Comparison of ENCODE assay signal across 12 mouse cellular contexts in the genomic region with DNA sequence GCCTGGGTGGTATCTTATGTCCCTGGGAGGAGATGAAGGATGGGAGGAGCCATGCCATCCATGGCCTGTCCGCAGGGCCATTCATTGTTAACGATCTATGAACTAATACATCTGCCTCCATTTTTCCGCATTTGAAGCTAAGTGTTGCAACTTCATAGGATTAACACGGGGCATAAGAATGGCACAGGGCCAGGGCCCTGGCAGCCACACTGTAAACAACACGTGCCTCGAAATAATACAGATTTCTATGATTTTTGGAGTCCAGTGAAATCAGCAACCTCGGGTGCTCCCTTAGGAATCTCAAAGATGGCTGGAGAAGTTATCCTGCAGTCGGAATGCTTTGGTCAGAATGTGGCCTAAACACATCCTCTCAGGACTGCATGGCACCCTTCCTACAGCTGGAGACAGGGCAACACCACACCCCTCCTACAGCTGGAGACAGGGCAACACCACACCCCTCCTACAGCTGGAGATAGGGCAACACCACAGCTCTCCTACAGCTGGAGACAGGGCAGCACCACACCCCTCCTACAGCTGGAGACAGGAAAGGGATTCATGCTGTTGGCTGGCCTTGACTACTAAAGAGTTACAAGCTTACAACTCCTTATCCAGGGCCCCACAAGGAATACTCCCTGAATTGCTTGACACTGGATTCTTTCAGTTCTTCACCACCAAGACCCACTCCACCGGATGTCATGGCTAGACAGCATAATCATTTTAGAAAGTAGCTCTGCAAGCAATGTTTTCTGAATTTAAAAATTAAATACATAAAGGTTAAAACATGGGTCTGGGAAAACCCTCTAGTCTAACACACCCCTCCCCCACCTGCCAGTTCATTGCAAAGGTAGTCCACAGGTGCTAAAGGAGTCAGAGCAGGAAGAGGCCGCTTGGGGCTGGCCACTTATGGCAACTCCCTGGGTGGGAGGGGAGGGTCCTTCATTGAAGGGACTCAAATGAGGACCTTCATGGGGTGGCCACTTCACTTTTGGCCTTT.
A peak's percentile ranks its signal among the peaks of the same experiment; 100 is the strongest.
DNase-seq lines count a peak whose midpoint lies in the region; ATAC-seq and TF ChIP-seq lines count a peak whose summit lies in the region.
"Had no signal": no experiment of that assay in that cellular context is flagged by ENCODE, and none has a peak within 500 bp of the region (broad histone marks: within the 10 kb centered on the region; RNA-seq: fewer than 3 reads in every experiment).

No protein-coding gene starts in this region.

- TF ChIP-seq EP300 in stomach, postnatal 0 days (optimal IDR thresholded peaks at IDR 0.05) = no peak

- H3K27ac ChIP-seq in kidney, embryonic 16.5 days (ENCODE audit: low read length) = no peak overlapping the region
- no peak overlapping the region for H3K27ac ChIP-seq in stomach, embryonic 16.5 days (ENCODE audit: low read length)
- H3K27ac ChIP-seq in stomach, postnatal 0 days (replicated peaks) = no peak overlapping the region; the same call in 1 of the 2 replicates
- no peak overlapping the region for H3K27ac ChIP-seq in intestine, postnatal 0 days (ENCODE audit: low read depth, low read length)
- H3K27ac ChIP-seq: forebrain, embryonic 13.5 days; heart, embryonic 15.5 days; hindbrain, embryonic 12.5 days had no signal

- H3K4me2 ChIP-seq in kidney, embryonic 16.5 days (replicated peaks; ENCODE audit: low read depth, low read length) = no peak overlapping the region
- no peak overlapping the region for H3K4me2 ChIP-seq in stomach, embryonic 16.5 days (ENCODE audit: low read depth, low read length)
- H3K4me2 ChIP-seq in stomach, postnatal 0 days (replicated peaks; ENCODE audit: low read depth) = no peak overlapping the region
- H3K4me2 ChIP-seq in intestine, postnatal 0 days (replicated peaks; ENCODE audit: low read depth) = no peak overlapping the region
- H3K4me2 ChIP-seq: forebrain, embryonic 13.5 days; heart, embryonic 15.5 days; hindbrain, embryonic 12.5 days had no signal

- TF ChIP-seq CTCF in stomach, postnatal 0 days (IDR thresholded peaks at IDR 0.05; ENCODE audit: low read depth) = no peak
- no peak for TF ChIP-seq CTCF in intestine, postnatal 0 days (IDR thresholded peaks at IDR 0.05; ENCODE audit: low read depth)

- H3K4me3 ChIP-seq in kidney, embryonic 16.5 days (ENCODE audit: low read length) = no peak overlapping the region
- H3K4me3 ChIP-seq in stomach, embryonic 16.5 days (replicated peaks; ENCODE audit: low read length) = no peak overlapping the region
- no peak overlapping the region for H3K4me3 ChIP-seq in stomach, postnatal 0 days (ENCODE audit: low read depth, low read length)
- H3K4me3 ChIP-seq in intestine, postnatal 0 days (ENCODE audit: low read depth, low read length) = no peak overlapping the region
- H3K4me3 ChIP-seq: forebrain, embryonic 13.5 days; heart, embryonic 15.5 days; hindbrain, embryonic 12.5 days had no signal

- H3K27me3 ChIP-seq in kidney, embryonic 16.5 days (ENCODE audit: insufficient read depth, low read length) = no peaks in the 10 kb centered on the region
- H3K27me3 ChIP-seq in stomach, embryonic 16.5 days (ENCODE audit: control insufficient read depth, insufficient read depth, low read length) = no peaks in the 10 kb centered on the region
- H3K27me3 ChIP-seq in stomach, postnatal 0 days (ENCODE audit: control insufficient read depth, insufficient read depth, low read length) = no peaks in the 10 kb centered on the region
- no peaks in the 10 kb centered on the region for H3K27me3 ChIP-seq in intestine, postnatal 0 days (replicated peaks; ENCODE audit: control insufficient read depth, insufficient read depth, low read length)
- H3K27me3 ChIP-seq: forebrain, embryonic 13.5 days; heart, embryonic 15.5 days; hindbrain, embryonic 12.5 days had no signal

- DNase-seq in kidney, postnatal 25 days = no peak
- no peak for DNase-seq in stomach, postnatal 0 days (ENCODE audit: low spot score)
- no peak for DNase-seq in frontal cortex, postnatal 10 days (ENCODE audit: low spot score in 2 of 2)
- DNase-seq in cerebellum, adult 11 months = no peak
- DNase-seq: cerebellum, postnatal 36 days; kidney, adult 11 months had no signal

- H3K36me3 ChIP-seq in kidney, embryonic 16.5 days (ENCODE audit: insufficient read depth, low read length) = no peaks in the 10 kb centered on the region
- no peaks in the 10 kb centered on the region for H3K36me3 ChIP-seq in stomach, embryonic 16.5 days (ENCODE audit: control insufficient read depth, insufficient read depth, low read length)
- H3K36me3 ChIP-seq in stomach, postnatal 0 days (ENCODE audit: control insufficient read depth, insufficient read depth, low read length) = no peaks in the 10 kb centered on the region
- no peaks in the 10 kb centered on the region for H3K36me3 ChIP-seq in intestine, postnatal 0 days (ENCODE audit: control insufficient read depth, insufficient read depth)
- H3K36me3 ChIP-seq: heart, embryonic 15.5 days; hindbrain, embryonic 12.5 days had no signal

- H3K9ac ChIP-seq in kidney, embryonic 16.5 days (replicated peaks; ENCODE audit: low read length) = no peak overlapping the region
- no peak overlapping the region for H3K9ac ChIP-seq in stomach, embryonic 16.5 days (ENCODE audit: low read length)
- H3K9ac ChIP-seq in stomach, postnatal 0 days (ENCODE audit: low read length) = no peak overlapping the region
- no peak overlapping the region for H3K9ac ChIP-seq in intestine, postnatal 0 days (ENCODE audit: low read depth, low read length)
- H3K9ac ChIP-seq: forebrain, embryonic 13.5 days; heart, embryonic 15.5 days; hindbrain, embryonic 12.5 days had no signal

- H3K9me3 ChIP-seq in kidney, embryonic 16.5 days (ENCODE audit: low read length) = no peaks in the 10 kb centered on the region
- H3K9me3 ChIP-seq in stomach, embryonic 16.5 days (replicated peaks; ENCODE audit: control insufficient read depth, low read length) = no peaks in the 10 kb centered on the region
- no peaks in the 10 kb centered on the region for H3K9me3 ChIP-seq in stomach, postnatal 0 days (ENCODE audit: control insufficient read depth, low read length)
- H3K9me3 ChIP-seq in intestine, postnatal 0 days (ENCODE audit: control insufficient read depth) = no peaks in the 10 kb centered on the region
- H3K9me3 ChIP-seq: forebrain, embryonic 13.5 days; heart, embryonic 15.5 days; hindbrain, embryonic 12.5 days had no signal

- peaks cover 18% of the 10 kb centered on the region for H3K4me1 ChIP-seq in kidney, embryonic 16.5 days (ENCODE audit: insufficient read depth, low read length)
- no peaks in the 10 kb centered on the region; the same call in 1 of the 2 replicates for H3K4me1 ChIP-seq in stomach, embryonic 16.5 days (ENCODE audit: control insufficient read depth, insufficient read depth, low read length)
- no peaks in the 10 kb centered on the region for H3K4me1 ChIP-seq in stomach, postnatal 0 days (replicated peaks; ENCODE audit: control insufficient read depth, insufficient read depth)
- H3K4me1 ChIP-seq in intestine, postnatal 0 days (replicated peaks; ENCODE audit: control insufficient read depth, insufficient read depth, low read length) = 0 out of 2 replicates have a peak, but pooled peaks cover 5% of the 10 kb centered on the region
- H3K4me1 ChIP-seq: forebrain, embryonic 13.5 days; heart, embryonic 15.5 days; hindbrain, embryonic 12.5 days had no signal

- 0 out of 2 replicates have a peak, but pooled peaks have one; percentile 27 for ATAC-seq in kidney, embryonic 16.5 days (ENCODE audit: low FRiP score, low TSS enrichment)
- ATAC-seq in stomach, embryonic 16.5 days (ENCODE audit: insufficient read depth, low FRiP score) = peak; percentile 25; the same call in 1 of the 2 replicates
- ATAC-seq in stomach, postnatal 0 days (ENCODE audit: low FRiP score, low TSS enrichment) = no peak
- 0 out of 2 replicates have a peak, but pooled peaks have one; percentile 28 for ATAC-seq in intestine, postnatal 0 days
- ATAC-seq: forebrain, embryonic 13.5 days had no signal

- 73% methylated on average over 10 of the region's 10 CpGs for WGBS in kidney, embryonic 16.5 days
- 71% methylated on average over 10 of the region's 10 CpGs for WGBS in stomach, embryonic 16.5 days
- 63% methylated on average over 10 of the region's 10 CpGs for WGBS in stomach, postnatal 0 days
- WGBS in intestine, postnatal 0 days = 75% methylated on average over 10 of the region's 10 CpGs
